Mouse (Mus musculus): ENCODE measurements around the gene Zfp609. TPM values are rescaled to one million over a fixed set of nuclear protein-coding genes. Genes with fewer than 3 reads are reported as not detected.

Zfp609 gene
- polyA plus RNA-seq, 1 experiment from 2014 or later = 7.4 TPM

DNA sequence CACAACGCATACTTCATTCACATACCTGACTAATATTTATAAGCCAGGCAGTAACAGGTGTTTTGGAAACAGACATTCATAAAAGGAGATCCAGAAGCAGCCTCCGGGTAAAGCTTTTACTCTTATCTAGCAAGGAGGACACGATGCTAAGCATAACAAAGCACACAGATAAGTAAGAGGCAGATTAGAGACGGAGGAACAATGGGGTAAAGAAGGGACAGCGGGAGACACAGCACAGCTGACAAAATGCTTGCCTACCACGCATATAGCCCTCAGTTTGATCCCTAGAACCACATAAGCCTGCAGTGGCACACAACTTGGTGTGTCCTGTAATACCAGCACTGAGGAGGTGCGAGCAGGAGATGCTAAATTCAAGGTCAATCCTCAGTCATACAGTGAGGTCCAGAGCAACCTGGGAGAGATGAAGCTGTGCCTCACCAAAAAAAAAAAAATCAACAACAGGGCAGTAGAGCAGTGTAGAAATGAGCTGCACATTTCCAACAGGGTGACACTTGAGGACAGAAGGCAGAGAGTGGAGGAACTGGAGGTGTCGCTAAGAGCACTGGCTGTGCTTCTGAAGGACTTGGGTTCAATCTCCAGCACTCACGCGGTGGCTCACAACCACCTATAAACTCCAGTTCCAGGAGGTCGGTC is 56.2 kb downstream of the Zfp609 start:
- WGBS = 28% methylated on average over 11 of the region's 11 CpGs
- no peak for TF ChIP-seq CTCF (IDR thresholded peaks at IDR 0.05; ENCODE audit: low read depth)

DNA sequence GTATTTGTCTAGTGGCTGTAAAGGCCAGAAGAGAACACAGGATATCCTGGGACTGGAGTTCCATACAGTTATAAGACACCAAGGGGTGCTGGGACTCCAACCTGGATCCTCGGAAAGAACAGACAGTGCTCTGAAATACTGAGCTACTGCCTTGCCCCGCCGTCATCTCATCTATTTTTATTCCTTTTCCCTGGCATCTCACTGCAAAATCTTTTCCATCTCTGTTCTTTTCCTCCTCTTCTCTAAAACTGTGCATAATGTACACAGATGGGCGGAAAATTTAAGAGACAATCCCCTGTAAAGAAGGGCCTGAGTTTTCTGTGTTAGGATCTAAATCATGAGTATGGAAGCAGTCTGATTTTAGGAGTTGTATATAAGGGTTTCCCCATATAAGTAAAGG is 64.6 kb downstream of the Zfp609 start:
- no peak for DNase-seq
- ATAC-seq (ENCODE audit: insufficient read depth) = no peak
- H3K27me3 ChIP-seq (ENCODE audit: insufficient read depth, low read length) = no peaks in the 10 kb centered on the region
- no peak overlapping the region for H3K27ac ChIP-seq (ENCODE audit: low read depth)
- 92% methylated on average over 4 of the region's 4 CpGs for WGBS
- H3K4me1 ChIP-seq (ENCODE audit: insufficient read depth) = no peaks in the 10 kb centered on the region
- no peak for TF ChIP-seq CTCF (IDR thresholded peaks at IDR 0.05; ENCODE audit: low read depth)
- H3K36me3 ChIP-seq (ENCODE audit: insufficient read depth) = no peaks in the 10 kb centered on the region
- H3K9ac ChIP-seq = no peak overlapping the region
- no peak overlapping the region for H3K4me2 ChIP-seq
- H3K4me3 ChIP-seq (ENCODE audit: low read depth, low read length) = no peak overlapping the region
- no peaks in the 10 kb centered on the region for H3K9me3 ChIP-seq (ENCODE audit: low read depth, low read length)

More for the DNA sequence above, 56.2 kb downstream of the Zfp609 start:
- DNase-seq = no peak
- no peaks in the 10 kb centered on the region for H3K4me1 ChIP-seq (ENCODE audit: insufficient read depth)
- H3K27ac ChIP-seq (ENCODE audit: low read depth) = no peak overlapping the region
- no peaks in the 10 kb centered on the region for H3K9me3 ChIP-seq (ENCODE audit: low read depth, low read length)
- no peak for ATAC-seq (ENCODE audit: insufficient read depth)
- H3K4me3 ChIP-seq (ENCODE audit: low read depth, low read length) = no peak overlapping the region
- no peak overlapping the region for H3K4me2 ChIP-seq
- H3K9ac ChIP-seq = no peak overlapping the region
- no peaks in the 10 kb centered on the region for H3K36me3 ChIP-seq (ENCODE audit: insufficient read depth)
- H3K27me3 ChIP-seq (ENCODE audit: insufficient read depth, low read length) = no peaks in the 10 kb centered on the region

- ATAC-seq (ENCODE audit: insufficient read depth) = no peak
- 66% methylated on average over 8 of the region's 8 CpGs for WGBS
- H3K36me3 ChIP-seq (ENCODE audit: insufficient read depth) = no peaks in the 10 kb centered on the region
Measured at GRCm38 (mm10) chr9:65759992-65760391, 67.4 kb downstream of the Zfp609 start.

GRCm38 (mm10) chr9:65759256-65759655 is 68.1 kb downstream of the Zfp609 start:
- Histone ChIP-seq H3K36me3 (ENCODE audit: insufficient read depth) (no peaks in the 10 kb centered on the region), H3K4me1 (ENCODE audit: insufficient read depth) (no peaks in the 10 kb centered on the region), H3K9ac (no peak overlapping the region), H3K9me3 (ENCODE audit: low read depth, low read length) (no peaks in the 10 kb centered on the region), H3K27ac (ENCODE audit: low read depth) (no peak overlapping the region), H3K4me3 (ENCODE audit: low read depth, low read length) (no peak overlapping the region), H3K27me3 (ENCODE audit: insufficient read depth, low read length) (no peaks in the 10 kb centered on the region), H3K4me2 (no peak overlapping the region)
- ATAC-seq (ENCODE audit: insufficient read depth) (no peak), DNase-seq (no peak)
- no peak for TF ChIP-seq CTCF (IDR thresholded peaks at IDR 0.05; ENCODE audit: low read depth)
- 89% methylated on average over 5 of the region's 5 CpGs for WGBS

More at GRCm38 (mm10) chr9:65759992-65760391, 67.4 kb downstream of the Zfp609 start:
- no peaks in the 10 kb centered on the region for H3K9me3 ChIP-seq (ENCODE audit: low read depth, low read length)
- H3K9ac ChIP-seq = no peak overlapping the region
- no peak for DNase-seq
- no peak overlapping the region for H3K4me3 ChIP-seq (ENCODE audit: low read depth, low read length)
- no peak overlapping the region for H3K27ac ChIP-seq (ENCODE audit: low read depth)
- H3K27me3 ChIP-seq (ENCODE audit: insufficient read depth, low read length) = no peaks in the 10 kb centered on the region
- H3K4me2 ChIP-seq = no peak overlapping the region
- TF ChIP-seq CTCF (IDR thresholded peaks at IDR 0.05; ENCODE audit: low read depth) = no peak
- H3K4me1 ChIP-seq (ENCODE audit: insufficient read depth) = no peaks in the 10 kb centered on the region

DNA sequence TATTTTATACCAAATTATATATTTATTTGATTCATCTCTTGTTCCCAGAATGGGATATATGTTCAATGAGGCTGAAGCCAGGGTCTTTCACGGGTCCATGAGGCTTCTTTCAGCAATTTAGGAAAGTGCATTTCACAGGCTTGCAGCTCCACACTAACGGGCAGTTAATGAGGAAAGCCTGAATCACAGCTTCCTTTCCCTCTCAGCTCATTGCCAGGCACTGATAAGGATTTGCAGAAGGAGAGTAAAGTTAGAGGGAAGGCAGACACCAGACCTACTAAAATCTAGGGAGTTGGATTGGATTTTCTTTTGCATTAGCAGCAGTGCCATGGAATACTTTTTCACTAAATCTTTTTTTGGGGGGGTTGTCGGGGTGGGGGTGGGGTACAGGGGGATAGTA is 69.5 kb downstream of the Zfp609 start:
- WGBS = 66% methylated on average over 3 of the region's 3 CpGs
- Histone ChIP-seq H3K27me3 (ENCODE audit: insufficient read depth, low read length) (no peaks in the 10 kb centered on the region), H3K36me3 (ENCODE audit: insufficient read depth) (no peaks in the 10 kb centered on the region), H3K4me3 (ENCODE audit: low read depth, low read length) (no peak overlapping the region), H3K4me2 (no peak overlapping the region), H3K9ac (no peak overlapping the region), H3K4me1 (ENCODE audit: insufficient read depth) (no peaks in the 10 kb centered on the region), H3K27ac (ENCODE audit: low read depth) (no peak overlapping the region), H3K9me3 (ENCODE audit: low read depth, low read length) (no peaks in the 10 kb centered on the region)
- DNase-seq (no peak), ATAC-seq (ENCODE audit: insufficient read depth) (no peak)
- TF ChIP-seq CTCF (IDR thresholded peaks at IDR 0.05; ENCODE audit: low read depth) = no peak

DNA sequence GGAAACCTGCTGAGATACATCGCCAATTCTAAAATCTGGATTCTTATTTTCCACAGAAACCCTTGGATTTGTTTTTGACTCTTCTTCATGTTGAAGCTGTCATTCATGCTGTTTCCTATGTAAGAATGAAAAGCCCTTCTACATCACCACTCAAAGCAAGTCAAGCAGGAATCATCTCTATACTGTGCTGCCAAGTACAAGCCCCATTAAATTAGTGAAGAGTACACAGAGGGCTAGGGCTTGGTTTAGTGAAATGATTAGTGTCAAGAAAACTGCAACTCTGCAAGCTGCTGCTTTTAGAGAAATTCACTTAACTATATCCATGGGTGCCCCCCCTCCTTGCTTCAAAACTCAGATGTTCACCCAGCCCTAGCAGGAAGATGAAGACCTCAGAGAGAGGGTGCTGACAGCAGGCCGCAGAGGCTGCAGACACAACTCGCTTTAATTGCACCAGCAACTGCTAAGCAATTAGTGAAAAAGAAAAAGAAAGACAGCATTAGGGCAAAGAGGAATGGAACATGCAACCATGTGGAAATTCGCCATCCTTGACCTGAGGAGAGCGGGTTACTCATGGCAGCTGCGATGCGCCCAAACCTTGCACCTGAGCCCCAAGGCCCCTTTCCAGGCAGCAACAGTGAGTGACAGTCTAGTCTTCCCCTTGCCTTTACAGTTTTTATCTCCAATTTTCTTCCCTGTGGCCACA is 71.5 kb downstream of the Zfp609 start:
- no peak overlapping the region for H3K4me3 ChIP-seq (ENCODE audit: low read depth, low read length)
- no peak for ATAC-seq (ENCODE audit: insufficient read depth)
- no peak for TF ChIP-seq CTCF (IDR thresholded peaks at IDR 0.05; ENCODE audit: low read depth)

DNA sequence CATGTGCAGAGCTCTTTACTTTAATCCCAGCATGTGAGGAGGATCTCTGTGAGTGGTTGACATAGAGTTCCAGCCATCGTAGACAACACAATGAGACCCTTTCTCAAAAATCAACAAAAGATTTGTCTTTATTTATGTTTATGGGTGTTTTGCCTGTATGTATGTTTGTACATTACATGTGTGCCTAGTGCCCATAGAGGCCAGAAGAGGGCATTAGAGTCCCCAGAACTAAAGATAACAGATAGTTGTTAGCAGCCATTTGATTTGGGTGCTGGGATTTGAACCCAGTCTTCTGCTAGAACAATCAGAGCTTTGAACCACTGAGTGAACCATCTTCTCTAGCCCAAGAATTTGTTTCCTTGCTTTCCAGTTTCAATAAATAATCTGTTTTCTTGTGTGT is 72.2 kb downstream of the Zfp609 start:
- no peak for DNase-seq
- Histone ChIP-seq H3K9ac (no peak overlapping the region), H3K27ac (ENCODE audit: low read depth) (no peak overlapping the region), H3K27me3 (ENCODE audit: insufficient read depth, low read length) (no peaks in the 10 kb centered on the region), H3K36me3 (ENCODE audit: insufficient read depth) (no peaks in the 10 kb centered on the region), H3K4me1 (ENCODE audit: insufficient read depth) (no peaks in the 10 kb centered on the region), H3K4me3 (ENCODE audit: low read depth, low read length) (no peak overlapping the region), H3K9me3 (ENCODE audit: low read depth, low read length) (no peaks in the 10 kb centered on the region), H3K4me2 (no peak overlapping the region)
- 97% methylated on average over 1 of the region's 1 CpGs for WGBS
- no peak for ATAC-seq (ENCODE audit: insufficient read depth)
- no peak for TF ChIP-seq CTCF (IDR thresholded peaks at IDR 0.05; ENCODE audit: low read depth)

More for the DNA sequence above, 71.5 kb downstream of the Zfp609 start:
- Histone ChIP-seq H3K9me3 (ENCODE audit: low read depth, low read length) (no peaks in the 10 kb centered on the region), H3K27ac (ENCODE audit: low read depth) (no peak overlapping the region), H3K36me3 (ENCODE audit: insufficient read depth) (no peaks in the 10 kb centered on the region), H3K9ac (no peak overlapping the region), H3K4me2 (no peak overlapping the region), H3K4me1 (ENCODE audit: insufficient read depth) (no peaks in the 10 kb centered on the region), H3K27me3 (ENCODE audit: insufficient read depth, low read length) (no peaks in the 10 kb centered on the region)
- WGBS = 90% methylated on average over 7 of the region's 7 CpGs
- DNase-seq = no peak

Measured in lung, embryonic 14.5 days (tissue).